Comparison of ENCODE assay signal across 8 mouse cellular contexts in genomic region chr4:95317821-95318290, GRCm38 (mm10).
DNase-seq lines count a peak whose midpoint lies in the region; ATAC-seq and TF ChIP-seq lines count a peak whose summit lies in the region.

No protein-coding gene starts in this region.

- TF ChIP-seq POLR2A in liver, adult 2 months (IDR thresholded peaks at IDR 0.05; ENCODE audit: extremely low read depth, insufficient read depth, low read length), result no peak

- H3K4me2 ChIP-seq in liver, embryonic 11.5 days, result no peak overlapping the region
- peak overlapping the region; percentile 26 for H3K4me2 ChIP-seq in heart, embryonic 15.5 days
- no peak overlapping the region for H3K4me2 ChIP-seq in kidney, embryonic 16.5 days (replicated peaks; ENCODE audit: low read depth, low read length)
- H3K4me2 ChIP-seq in midbrain, embryonic 11.5 days, result no peak overlapping the region

- no peaks in the 10 kb centered on the region for H3K27me3 ChIP-seq in liver, adult 2 months (ENCODE audit: control insufficient read depth, insufficient read depth, low read length)
- no peaks in the 10 kb centered on the region for H3K27me3 ChIP-seq in liver, embryonic 11.5 days (replicated peaks; ENCODE audit: control insufficient read depth, insufficient read depth, low read length)
- H3K27me3 ChIP-seq in forebrain, embryonic 10.5 days (ENCODE audit: poor library complexity, severe bottlenecking), result no peaks in the 10 kb centered on the region
- H3K27me3 ChIP-seq in heart, embryonic 15.5 days, result no peaks in the 10 kb centered on the region
- no peaks in the 10 kb centered on the region for H3K27me3 ChIP-seq in kidney, embryonic 16.5 days (ENCODE audit: insufficient read depth, low read length)
- no peaks in the 10 kb centered on the region for H3K27me3 ChIP-seq in midbrain, embryonic 11.5 days (ENCODE audit: control insufficient read depth, insufficient read depth, low read length)

- H3K79me2 ChIP-seq in liver, adult 2 months (ENCODE audit: control insufficient read depth, insufficient read depth, low read length), result no peaks in the 10 kb centered on the region

- H3K9ac ChIP-seq in liver, adult 2 months (ENCODE audit: low read depth, low read length), result no peak overlapping the region
- no peak overlapping the region for H3K9ac ChIP-seq in liver, embryonic 11.5 days (ENCODE audit: low read depth, low read length)
- no peak overlapping the region for H3K9ac ChIP-seq in heart, embryonic 15.5 days
- H3K9ac ChIP-seq in kidney, embryonic 16.5 days (replicated peaks; ENCODE audit: low read length), result no peak overlapping the region
- H3K9ac ChIP-seq in midbrain, embryonic 11.5 days (ENCODE audit: low read length), result no peak overlapping the region

- 48% methylated on average over 3 of the region's 3 CpGs for WGBS in liver, adult 2 months
- 46% methylated on average over 3 of the region's 3 CpGs for WGBS in liver, embryonic 11.5 days
- 57% methylated on average over 3 of the region's 3 CpGs for WGBS in forebrain, embryonic 10.5 days
- WGBS in heart, embryonic 15.5 days, result 15% methylated on average over 3 of the region's 3 CpGs
- WGBS in kidney, embryonic 16.5 days, result 34% methylated on average over 3 of the region's 3 CpGs
- 59% methylated on average over 3 of the region's 3 CpGs for WGBS in midbrain, embryonic 11.5 days

- ATAC-seq in liver, embryonic 11.5 days (replicated peaks; ENCODE audit: low FRiP score), result no peak
- peak; percentile 87 for ATAC-seq in heart, embryonic 15.5 days (replicated peaks; ENCODE audit: insufficient number of reproducible peaks, insufficient read depth, low FRiP score, low read depth)
- ATAC-seq in kidney, embryonic 16.5 days (ENCODE audit: low FRiP score, low TSS enrichment), result peak; percentile 81
- ATAC-seq in midbrain, embryonic 11.5 days (ENCODE audit: low FRiP score), result no peak
- no peak for ATAC-seq in megakaryocyte, adult 5-6 weeks (ENCODE audit: poor library complexity, severe bottlenecking)

- peak; percentile 53 for DNase-seq in liver, adult 2 months (ENCODE audit: extremely low read depth, low read depth, low spot score)
- DNase-seq in liver, embryonic 11.5 days (ENCODE audit: low spot score), result no peak
- peak; percentile 51 for DNase-seq in forebrain, embryonic 10.5 days (ENCODE audit: extremely low spot score, low spot score)
- peak; percentile 84 for DNase-seq in midbrain, embryonic 11.5 days (ENCODE audit: low spot score, missing footprints)
- DNase-seq in urinary bladder, postnatal 10 days (ENCODE audit: low spot score), result peak; percentile 11

- peaks cover 3% of the 10 kb centered on the region for H3K4me1 ChIP-seq in liver, adult 2 months (ENCODE audit: control insufficient read depth, insufficient read depth, low read length)
- H3K4me1 ChIP-seq in liver, embryonic 11.5 days (replicated peaks; ENCODE audit: control insufficient read depth, insufficient read depth, low read length), result no peaks in the 10 kb centered on the region
- H3K4me1 ChIP-seq in forebrain, embryonic 10.5 days, result peaks cover 19% of the 10 kb centered on the region
- H3K4me1 ChIP-seq in heart, embryonic 15.5 days (replicated peaks), result peaks cover 20% of the 10 kb centered on the region
- H3K4me1 ChIP-seq in kidney, embryonic 16.5 days (ENCODE audit: insufficient read depth, low read length), result peaks cover 22% of the 10 kb centered on the region
- no peaks in the 10 kb centered on the region for H3K4me1 ChIP-seq in midbrain, embryonic 11.5 days (ENCODE audit: control insufficient read depth, insufficient read depth, low read length)

- no peaks in the 10 kb centered on the region for H3K9me3 ChIP-seq in liver, embryonic 11.5 days (ENCODE audit: control insufficient read depth, low read length)
- H3K9me3 ChIP-seq in forebrain, embryonic 10.5 days, result no peaks in the 10 kb centered on the region
- H3K9me3 ChIP-seq in heart, embryonic 15.5 days (replicated peaks), result no peaks in the 10 kb centered on the region; the same call in 1 of the 2 replicates
- H3K9me3 ChIP-seq in kidney, embryonic 16.5 days (ENCODE audit: low read length), result no peaks in the 10 kb centered on the region
- no peaks in the 10 kb centered on the region for H3K9me3 ChIP-seq in midbrain, embryonic 11.5 days (ENCODE audit: control insufficient read depth, low read length)

- H3K4me3 ChIP-seq in liver, adult 2 months (ENCODE audit: insufficient read depth, low read depth, low read length), result no peak overlapping the region
- H3K4me3 ChIP-seq in liver, embryonic 11.5 days (ENCODE audit: low read depth, low read length), result no peak overlapping the region
- H3K4me3 ChIP-seq in forebrain, embryonic 10.5 days, result no peak overlapping the region
- H3K4me3 ChIP-seq in heart, embryonic 15.5 days, result no peak overlapping the region
- no peak overlapping the region for H3K4me3 ChIP-seq in kidney, embryonic 16.5 days (ENCODE audit: low read length)
- H3K4me3 ChIP-seq in midbrain, embryonic 11.5 days (ENCODE audit: low read depth, low read length), result no peak overlapping the region

- no peak for TF ChIP-seq CTCF in liver, adult 2 months (IDR thresholded peaks at IDR 0.05; ENCODE audit: low read depth, low read length)

- no peaks in the 10 kb centered on the region for H3K36me3 ChIP-seq in liver, adult 2 months (ENCODE audit: control insufficient read depth, insufficient read depth, low read length)
- no peaks in the 10 kb centered on the region for H3K36me3 ChIP-seq in liver, embryonic 11.5 days (ENCODE audit: control insufficient read depth, insufficient read depth, low read length)
- H3K36me3 ChIP-seq in forebrain, embryonic 10.5 days (replicated peaks), result no peaks in the 10 kb centered on the region
- H3K36me3 ChIP-seq in heart, embryonic 15.5 days, result no peaks in the 10 kb centered on the region
- H3K36me3 ChIP-seq in kidney, embryonic 16.5 days (ENCODE audit: insufficient read depth, low read length), result no peaks in the 10 kb centered on the region
- H3K36me3 ChIP-seq in midbrain, embryonic 11.5 days (ENCODE audit: control insufficient read depth, insufficient read depth, low read length), result no peaks in the 10 kb centered on the region

- no peak overlapping the region for H3K27ac ChIP-seq in liver, adult 2 months (replicated peaks; ENCODE audit: insufficient read depth, low read depth, low read length)
- no peak overlapping the region for H3K27ac ChIP-seq in liver, embryonic 11.5 days (ENCODE audit: low read depth, low read length)
- peak overlapping the region; percentile 44 for H3K27ac ChIP-seq in forebrain, embryonic 10.5 days
- H3K27ac ChIP-seq in heart, embryonic 15.5 days, result peak overlapping the region; percentile 69
- no peak overlapping the region; the same call in 1 of the 2 replicates for H3K27ac ChIP-seq in kidney, embryonic 16.5 days (ENCODE audit: low read length)
- no peak overlapping the region for H3K27ac ChIP-seq in midbrain, embryonic 11.5 days (ENCODE audit: low read depth, low read length)

Comparison
In these comparisons a context has a peak if more than half of its experiments do, and no peak if none do; other contexts are left out.
1. H3K27ac ChIP-seq: peak in forebrain, embryonic 10.5 days (single experiment) and heart, embryonic 15.5 days (single experiment); none in liver, adult 2 months (single experiment), liver, embryonic 11.5 days (single experiment), kidney, embryonic 16.5 days (single experiment) and midbrain, embryonic 11.5 days (single experiment).
2. ATAC-seq: peak in heart, embryonic 15.5 days (single experiment) and kidney, embryonic 16.5 days (single experiment); none in liver, embryonic 11.5 days (single experiment), midbrain, embryonic 11.5 days (single experiment) and megakaryocyte, adult 5-6 weeks (single experiment).